Mouse (Mus musculus): ENCODE measurements around the gene Actl7b. TPM values are rescaled to one million over a fixed set of nuclear protein-coding genes. Genes with fewer than 3 reads are reported as not detected.

Gene Actl7b
- not detected in 2 replicates for polyA plus RNA-seq (2014; fragmentation: Nextera tagmentation; extraction: Ambion mirVana)

- no peak within 1 kb of the TSS for H3K27ac ChIP-seq (replicated peaks; ENCODE audit: low read depth, low read length)
- H3K9ac ChIP-seq (ENCODE audit: low read length) = no peak within 1 kb of the TSS
- 94% methylated on average over 13 of the region's 13 CpGs for WGBS
- no peak within 1 kb of the TSS for H3K4me2 ChIP-seq (ENCODE audit: low read depth, severe bottlenecking)
- ATAC-seq (ENCODE audit: insufficient number of reproducible peaks, low FRiP score, low TSS enrichment, low read depth) (no peak), DNase-seq (ENCODE audit: low spot score) (no peak)
- H3K27me3 ChIP-seq (ENCODE audit: control insufficient read depth, insufficient read depth, low read length) = no peaks in the 10 kb centered on the region
- no peaks in the 10 kb centered on the region for H3K9me3 ChIP-seq (ENCODE audit: control insufficient read depth, low read length)
- H3K36me3 ChIP-seq (ENCODE audit: control insufficient read depth, insufficient read depth, low read length) = peaks cover 3% of the 10 kb centered on the region; the same call in 1 of the 2 replicates
- H3K4me1 ChIP-seq (ENCODE audit: control insufficient read depth, insufficient read depth, low read length) = no peaks in the 10 kb centered on the region
- H3K4me3 ChIP-seq (ENCODE audit: low read depth, low read length) = no peak within 1 kb of the TSS
Observed at GRCm38 (mm10) chr4:56741041-56741493, at the start of gene Actl7b. Actl7b (minus strand) TSS chr4:56741443.

- Histone ChIP-seq H3K36me3 (ENCODE audit: control insufficient read depth, insufficient read depth, low read length) (peaks cover 19% of the 10 kb centered on the region), H3K4me3 (ENCODE audit: low read depth, low read length) (no peak overlapping the region), H3K9ac (ENCODE audit: low read length) (no peak overlapping the region), H3K27me3 (ENCODE audit: control insufficient read depth, insufficient read depth, low read length) (no peaks in the 10 kb centered on the region), H3K4me1 (ENCODE audit: control insufficient read depth, insufficient read depth, low read length) (no peaks in the 10 kb centered on the region), H3K27ac (replicated peaks; ENCODE audit: low read depth, low read length) (no peak overlapping the region), H3K4me2 (ENCODE audit: low read depth, severe bottlenecking) (no peak overlapping the region), H3K9me3 (ENCODE audit: control insufficient read depth, low read length) (no peaks in the 10 kb centered on the region)
- 81% methylated on average over 1 of the region's 1 CpGs for WGBS
- ATAC-seq (ENCODE audit: insufficient number of reproducible peaks, low FRiP score, low TSS enrichment, low read depth) (no peak), DNase-seq (ENCODE audit: low spot score) (no peak)
Observed at GRCm38 (mm10) chr4:56771065-56771464, 29.8 kb upstream of the Actl7b start.

GRCm38 (mm10) chr4:56768913-56769312, 27.7 kb upstream of the Actl7b start:
- Histone ChIP-seq H3K9ac (ENCODE audit: low read length) (no peak overlapping the region), H3K4me1 (ENCODE audit: control insufficient read depth, insufficient read depth, low read length) (no peaks in the 10 kb centered on the region), H3K27ac (replicated peaks; ENCODE audit: low read depth, low read length) (no peak overlapping the region), H3K9me3 (ENCODE audit: control insufficient read depth, low read length) (no peaks in the 10 kb centered on the region), H3K36me3 (ENCODE audit: control insufficient read depth, insufficient read depth, low read length) (peaks cover 17% of the 10 kb centered on the region), H3K4me3 (ENCODE audit: low read depth, low read length) (no peak overlapping the region), H3K4me2 (ENCODE audit: low read depth, severe bottlenecking) (no peak overlapping the region), H3K27me3 (ENCODE audit: control insufficient read depth, insufficient read depth, low read length) (no peaks in the 10 kb centered on the region)
- no peak for ATAC-seq (ENCODE audit: insufficient number of reproducible peaks, low FRiP score, low TSS enrichment, low read depth)
- 92% methylated on average over 7 of the region's 7 CpGs for WGBS
- no peak for DNase-seq (ENCODE audit: low spot score)

- no peaks in the 10 kb centered on the region for H3K27me3 ChIP-seq (ENCODE audit: control insufficient read depth, insufficient read depth, low read length)
- H3K9ac ChIP-seq (ENCODE audit: low read length) = no peak overlapping the region
- no peaks in the 10 kb centered on the region for H3K9me3 ChIP-seq (ENCODE audit: control insufficient read depth, low read length)
- no peak overlapping the region for H3K4me2 ChIP-seq (ENCODE audit: low read depth, severe bottlenecking)
- H3K27ac ChIP-seq (replicated peaks; ENCODE audit: low read depth, low read length) = no peak overlapping the region
- no peak overlapping the region for H3K4me3 ChIP-seq (ENCODE audit: low read depth, low read length)
- no peaks in the 10 kb centered on the region for H3K4me1 ChIP-seq (ENCODE audit: control insufficient read depth, insufficient read depth, low read length)
- DNase-seq (ENCODE audit: low spot score) (no peak), ATAC-seq (ENCODE audit: insufficient number of reproducible peaks, low FRiP score, low TSS enrichment, low read depth) (no peak)
- WGBS = 72% methylated on average over 5 of the region's 5 CpGs
- H3K36me3 ChIP-seq (ENCODE audit: control insufficient read depth, insufficient read depth, low read length) = peaks cover 17% of the 10 kb centered on the region
Observed at GRCm38 (mm10) chr4:56767861-56768284, 26.6 kb upstream of the Actl7b start.

GRCm38 (mm10) chr4:56757693-56758092, 16.4 kb upstream of the Actl7b start:
- ATAC-seq (ENCODE audit: insufficient number of reproducible peaks, low FRiP score, low TSS enrichment, low read depth) (no peak), DNase-seq (ENCODE audit: low spot score) (no peak)
- H3K9me3 ChIP-seq (ENCODE audit: control insufficient read depth, low read length) = no peaks in the 10 kb centered on the region
- no peak overlapping the region for H3K27ac ChIP-seq (replicated peaks; ENCODE audit: low read depth, low read length)
- H3K36me3 ChIP-seq (ENCODE audit: control insufficient read depth, insufficient read depth, low read length) = peaks cover 30% of the 10 kb centered on the region
- no peak overlapping the region for H3K4me3 ChIP-seq (ENCODE audit: low read depth, low read length)
- no peaks in the 10 kb centered on the region for H3K4me1 ChIP-seq (ENCODE audit: control insufficient read depth, insufficient read depth, low read length)
- no peak overlapping the region for H3K9ac ChIP-seq (ENCODE audit: low read length)
- WGBS = 97% methylated on average over 1 of the region's 1 CpGs
- no peaks in the 10 kb centered on the region for H3K27me3 ChIP-seq (ENCODE audit: control insufficient read depth, insufficient read depth, low read length)
- H3K4me2 ChIP-seq (ENCODE audit: low read depth, severe bottlenecking) = no peak overlapping the region

GRCm38 (mm10) chr4:56756966-56757600, 15.8 kb upstream of the Actl7b start:
- peaks cover 27% of the 10 kb centered on the region for H3K36me3 ChIP-seq (ENCODE audit: control insufficient read depth, insufficient read depth, low read length)
- no peak overlapping the region for H3K4me3 ChIP-seq (ENCODE audit: low read depth, low read length)
- 94% methylated on average over 10 of the region's 10 CpGs for WGBS
- H3K4me1 ChIP-seq (ENCODE audit: control insufficient read depth, insufficient read depth, low read length) = no peaks in the 10 kb centered on the region
- H3K9ac ChIP-seq (ENCODE audit: low read length) = no peak overlapping the region
- ATAC-seq (ENCODE audit: insufficient number of reproducible peaks, low FRiP score, low TSS enrichment, low read depth) (no peak), DNase-seq (ENCODE audit: low spot score) (no peak)
- H3K4me2 ChIP-seq (ENCODE audit: low read depth, severe bottlenecking) = no peak overlapping the region
- H3K27me3 ChIP-seq (ENCODE audit: control insufficient read depth, insufficient read depth, low read length) = no peaks in the 10 kb centered on the region
- no peaks in the 10 kb centered on the region for H3K9me3 ChIP-seq (ENCODE audit: control insufficient read depth, low read length)
- no peak overlapping the region for H3K27ac ChIP-seq (replicated peaks; ENCODE audit: low read depth, low read length)

GRCm38 (mm10) chr4:56756021-56756420, 14.8 kb upstream of the Actl7b start:
- WGBS = 96% methylated on average over 5 of the region's 5 CpGs
- Histone ChIP-seq H3K36me3 (ENCODE audit: control insufficient read depth, insufficient read depth, low read length) (peaks cover 27% of the 10 kb centered on the region), H3K4me3 (ENCODE audit: low read depth, low read length) (no peak overlapping the region), H3K4me2 (ENCODE audit: low read depth, severe bottlenecking) (no peak overlapping the region), H3K4me1 (ENCODE audit: control insufficient read depth, insufficient read depth, low read length) (no peaks in the 10 kb centered on the region), H3K9ac (ENCODE audit: low read length) (no peak overlapping the region), H3K27ac (replicated peaks; ENCODE audit: low read depth, low read length) (no peak overlapping the region), H3K27me3 (ENCODE audit: control insufficient read depth, insufficient read depth, low read length) (no peaks in the 10 kb centered on the region), H3K9me3 (ENCODE audit: control insufficient read depth, low read length) (no peaks in the 10 kb centered on the region)
- DNase-seq (ENCODE audit: low spot score) (no peak), ATAC-seq (ENCODE audit: insufficient number of reproducible peaks, low FRiP score, low TSS enrichment, low read depth) (no peak)

GRCm38 (mm10) chr4:56747456-56747855, 6.2 kb upstream of the Actl7b start:
- no peak for DNase-seq (ENCODE audit: low spot score)
- Histone ChIP-seq H3K27me3 (ENCODE audit: control insufficient read depth, insufficient read depth, low read length) (no peaks in the 10 kb centered on the region), H3K36me3 (ENCODE audit: control insufficient read depth, insufficient read depth, low read length) (peaks cover 14% of the 10 kb centered on the region), H3K4me3 (ENCODE audit: low read depth, low read length) (no peak overlapping the region), H3K9me3 (ENCODE audit: control insufficient read depth, low read length) (no peaks in the 10 kb centered on the region), H3K27ac (replicated peaks; ENCODE audit: low read depth, low read length) (no peak overlapping the region), H3K4me2 (ENCODE audit: low read depth, severe bottlenecking) (no peak overlapping the region), H3K9ac (ENCODE audit: low read length) (no peak overlapping the region), H3K4me1 (ENCODE audit: control insufficient read depth, insufficient read depth, low read length) (no peaks in the 10 kb centered on the region)
- ATAC-seq (ENCODE audit: insufficient number of reproducible peaks, low FRiP score, low TSS enrichment, low read depth) = no peak
- 97% methylated on average over 9 of the region's 9 CpGs for WGBS

GRCm38 (mm10) chr4:56746345-56746744, 5.1 kb upstream of the Actl7b start:
- Histone ChIP-seq H3K9me3 (ENCODE audit: control insufficient read depth, low read length) (no peaks in the 10 kb centered on the region), H3K9ac (ENCODE audit: low read length) (no peak overlapping the region), H3K27me3 (ENCODE audit: control insufficient read depth, insufficient read depth, low read length) (no peaks in the 10 kb centered on the region), H3K4me1 (ENCODE audit: control insufficient read depth, insufficient read depth, low read length) (no peaks in the 10 kb centered on the region), H3K4me3 (ENCODE audit: low read depth, low read length) (no peak overlapping the region), H3K4me2 (ENCODE audit: low read depth, severe bottlenecking) (no peak overlapping the region), H3K36me3 (ENCODE audit: control insufficient read depth, insufficient read depth, low read length) (peaks cover 13% of the 10 kb centered on the region), H3K27ac (replicated peaks; ENCODE audit: low read depth, low read length) (no peak overlapping the region)
- 95% methylated on average over 2 of the region's 2 CpGs for WGBS
- DNase-seq (ENCODE audit: low spot score) (no peak), ATAC-seq (ENCODE audit: insufficient number of reproducible peaks, low FRiP score, low TSS enrichment, low read depth) (no peak)

All from limb, embryonic 11.5 days (tissue).